Mouse (Mus musculus): ENCODE results near the gene Mlycd.

Mlycd gene

DNA sequence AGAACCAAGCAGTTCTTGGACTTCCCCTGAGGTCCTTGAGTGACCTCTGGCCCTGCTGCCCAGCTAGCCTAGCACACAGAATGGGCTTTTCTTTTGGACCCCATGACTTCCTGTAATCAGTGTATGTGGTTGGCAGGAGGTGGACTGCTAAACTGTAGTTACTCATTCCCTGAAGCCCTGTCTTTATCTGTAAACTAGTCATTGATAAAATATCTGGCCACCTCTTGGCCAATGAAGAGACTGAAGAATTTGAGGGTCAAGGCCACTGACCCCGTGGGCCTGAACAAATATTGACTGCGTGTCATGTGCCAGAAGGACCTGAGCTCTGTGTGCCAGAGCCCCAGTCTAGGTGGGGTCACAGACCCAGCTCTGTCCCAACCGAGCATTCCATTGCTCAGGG lies 37.7 kb downstream of the Mlycd start:
- no peak for DNase-seq (ENCODE audit: extremely low read depth, low read depth)

DNA sequence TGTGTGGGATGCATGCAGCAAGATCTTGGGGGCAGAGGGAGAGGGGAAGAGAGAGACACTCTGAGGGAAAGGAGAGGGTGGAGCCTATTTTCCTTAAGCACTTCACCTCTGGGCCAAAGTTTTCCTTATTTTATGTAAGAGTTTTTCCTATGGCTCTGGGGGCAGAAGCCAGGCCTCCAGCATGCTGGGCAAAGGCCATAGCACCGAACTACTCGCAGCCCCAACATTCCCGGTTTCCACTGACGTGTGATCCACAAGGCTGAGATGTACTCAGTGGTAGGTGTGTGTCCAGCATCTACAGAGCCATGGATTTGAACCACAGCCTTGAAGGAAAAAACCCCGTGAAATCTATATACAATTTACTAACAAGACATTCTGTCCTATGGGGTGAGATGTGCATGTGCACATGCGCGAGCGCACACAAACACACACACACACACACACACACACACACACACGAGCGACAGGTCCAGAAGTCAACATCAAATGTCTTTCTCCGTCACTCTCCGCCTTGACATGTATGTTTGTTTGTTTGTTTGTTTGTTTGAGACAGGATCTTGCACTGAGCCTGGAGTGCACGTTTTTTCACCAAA lies 39.0 kb downstream of the Mlycd start, which contains the start of gene Osgin1:
TSS of gene Osgin1 (plus strand) at position 543 of the 593 bp plus-strand sequence.
- DNase-seq (ENCODE audit: extremely low read depth, low read depth): no peak

DNA sequence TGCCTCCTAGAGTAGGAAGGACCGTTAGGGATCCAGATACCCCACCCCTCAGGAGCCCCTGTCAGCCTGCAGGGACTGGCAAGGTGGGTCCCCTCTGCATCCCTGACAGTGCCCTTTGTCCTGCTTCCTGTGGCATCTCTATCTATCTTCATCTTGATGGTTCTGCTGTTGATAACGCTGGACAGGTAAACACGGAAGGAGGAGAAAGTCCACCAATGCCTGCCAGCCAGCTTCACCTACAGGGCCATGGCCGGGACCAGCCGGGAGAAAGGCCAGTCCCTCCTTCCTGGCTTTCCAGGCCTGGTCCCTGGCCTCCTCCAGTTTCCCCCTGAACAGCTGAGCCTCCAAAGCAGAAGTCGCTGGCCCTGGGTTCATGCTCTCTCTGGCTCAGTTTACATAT lies 39.9 kb downstream of the Mlycd start:
- no peak for DNase-seq (ENCODE audit: extremely low read depth, low read depth)

DNA sequence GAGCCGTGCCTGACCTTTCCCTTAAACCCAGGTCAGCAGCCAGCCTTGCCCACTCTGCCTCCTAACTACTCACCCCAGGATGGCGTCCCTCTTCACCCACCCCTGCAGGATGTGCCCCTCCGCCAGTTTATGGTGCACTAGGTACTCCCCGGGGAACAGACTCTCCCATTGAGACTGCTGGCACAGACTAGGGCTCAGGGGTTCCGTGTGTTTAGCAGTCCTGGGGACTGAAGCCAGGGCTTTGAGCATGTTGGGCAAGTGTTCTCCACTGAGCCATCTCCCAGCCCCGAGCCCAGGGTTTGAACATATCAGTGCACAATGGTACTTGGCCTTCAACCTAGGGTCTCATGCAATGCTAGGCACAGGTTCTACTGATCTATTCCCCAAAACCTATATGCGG lies 40.8 kb downstream of the Mlycd start:
- DNase-seq (ENCODE audit: extremely low read depth, low read depth): no peak

DNA sequence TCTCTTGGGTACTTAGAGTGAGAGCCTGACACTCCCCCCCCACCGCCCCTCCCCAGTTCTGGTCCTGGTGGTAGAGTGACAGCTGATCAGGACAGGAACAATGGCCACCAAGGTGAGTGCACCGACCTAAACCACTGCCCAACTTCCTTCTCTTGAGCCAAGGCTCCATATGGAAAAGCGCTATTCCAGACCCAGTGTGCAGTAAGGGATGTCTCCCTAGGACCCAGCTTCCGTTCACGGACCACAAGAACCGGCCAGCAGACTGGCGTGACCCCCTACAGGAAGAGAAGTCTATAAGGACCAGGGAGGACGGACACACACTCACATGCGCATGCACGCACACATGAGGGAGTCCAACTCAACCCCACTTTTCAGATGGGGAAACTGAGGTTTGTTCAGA lies 41.7 kb downstream of the Mlycd start:
- no peak for DNase-seq (ENCODE audit: extremely low read depth, low read depth)

DNA sequence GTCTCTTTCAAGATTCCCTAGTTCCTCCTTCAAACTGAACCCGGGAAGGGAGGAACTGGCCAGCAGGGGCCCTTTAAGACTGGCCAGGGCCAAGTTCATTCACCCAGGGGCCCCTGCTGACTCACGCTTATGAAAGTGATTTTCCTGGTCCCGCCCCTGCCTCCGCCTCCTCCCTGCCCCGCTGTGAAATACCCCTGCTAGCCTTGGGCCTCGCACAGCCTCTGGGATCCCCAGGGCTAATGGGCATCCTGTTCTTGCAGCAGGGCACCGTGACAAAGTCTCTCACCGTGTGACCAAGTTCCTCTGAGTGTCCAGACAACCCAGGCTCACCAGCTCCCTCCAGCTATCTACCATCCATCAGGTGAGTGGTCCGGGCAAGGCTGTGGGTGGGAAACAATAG lies 42.3 kb downstream of the Mlycd start:
- DNase-seq (ENCODE audit: extremely low read depth, low read depth): no peak

DNA sequence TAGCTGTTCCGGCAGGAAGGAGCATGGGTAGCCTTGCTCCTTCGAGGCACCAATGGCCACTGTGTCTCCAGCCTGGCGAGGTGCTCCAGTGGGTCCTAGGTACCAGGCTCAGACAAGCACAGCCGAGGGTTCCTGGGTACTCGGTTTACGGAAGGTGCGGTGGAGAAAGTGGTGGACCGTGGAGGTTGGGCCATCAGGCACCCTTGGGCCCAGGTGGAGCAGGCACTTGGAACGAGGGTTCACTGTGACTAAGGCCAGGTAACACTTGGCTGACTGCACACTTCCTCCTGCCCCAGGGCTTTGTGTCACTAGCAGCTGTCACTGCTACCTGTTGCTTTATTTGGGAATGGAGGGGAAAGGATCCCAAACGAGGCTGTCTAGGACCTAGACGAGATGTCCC lies 42.8 kb downstream of the Mlycd start:
- no peak for DNase-seq (ENCODE audit: extremely low read depth, low read depth)

DNA sequence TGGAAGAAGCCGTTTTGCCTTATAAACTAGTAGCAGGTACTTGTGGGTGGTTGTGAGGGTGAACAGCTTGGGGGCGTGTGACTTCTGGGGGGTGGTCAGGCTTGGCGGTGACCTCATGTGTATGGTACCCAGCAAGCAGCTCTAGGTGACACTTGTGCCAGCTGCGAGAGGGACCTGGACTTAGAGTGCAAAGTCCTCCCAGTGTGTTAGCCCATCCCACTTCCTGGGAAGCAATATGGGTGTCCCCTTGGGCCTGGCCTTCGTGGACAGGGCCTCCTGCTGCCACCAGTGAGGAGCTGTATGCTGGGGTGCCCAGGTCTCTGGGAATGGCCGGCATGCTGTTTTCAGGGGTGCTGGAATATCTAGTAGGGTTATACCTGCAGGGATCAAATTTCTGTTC lies 44.2 kb downstream of the Mlycd start:
- no peak for DNase-seq (ENCODE audit: extremely low read depth, low read depth)

DNA sequence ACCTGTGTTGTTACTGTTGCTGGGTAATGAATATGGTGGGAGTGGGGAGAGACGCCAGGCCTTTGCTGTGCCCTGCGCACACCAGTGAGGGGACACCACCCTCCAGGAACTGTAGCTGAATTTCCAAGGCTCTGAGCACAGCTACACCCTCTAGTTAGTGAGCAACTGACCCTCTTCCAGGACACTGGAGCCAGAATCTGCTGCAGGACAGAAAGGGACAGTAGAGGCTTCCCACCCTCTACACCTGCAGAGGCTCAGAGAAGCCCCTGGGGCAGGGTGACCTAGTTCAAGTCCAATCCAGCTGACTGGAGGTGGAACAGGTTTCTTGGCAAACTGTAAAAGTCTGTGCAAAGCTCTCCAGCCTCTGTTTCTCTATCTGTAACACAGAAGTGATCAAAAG lies 44.7 kb downstream of the Mlycd start:
- DNase-seq (ENCODE audit: extremely low read depth, low read depth): no peak

DNA sequence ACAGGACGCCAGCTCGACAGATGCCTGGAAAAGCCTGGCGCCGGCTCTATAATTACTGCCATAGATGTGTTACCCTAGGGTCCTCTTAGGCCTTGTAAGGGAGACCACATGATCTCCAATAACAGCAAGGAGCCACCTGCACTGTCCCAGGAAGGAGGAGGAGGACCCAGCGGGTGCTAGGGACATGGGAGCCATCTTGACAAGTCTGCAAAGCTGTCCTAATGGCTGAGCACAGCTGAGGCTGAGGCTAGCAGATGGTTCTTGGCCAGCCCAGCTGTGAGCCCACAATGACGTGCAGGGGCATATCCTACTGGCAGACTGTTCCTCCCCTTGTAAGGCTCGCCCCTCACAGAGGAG lies 45.2 kb downstream of the Mlycd start:
- DNase-seq (ENCODE audit: extremely low read depth, low read depth): no peak

DNA sequence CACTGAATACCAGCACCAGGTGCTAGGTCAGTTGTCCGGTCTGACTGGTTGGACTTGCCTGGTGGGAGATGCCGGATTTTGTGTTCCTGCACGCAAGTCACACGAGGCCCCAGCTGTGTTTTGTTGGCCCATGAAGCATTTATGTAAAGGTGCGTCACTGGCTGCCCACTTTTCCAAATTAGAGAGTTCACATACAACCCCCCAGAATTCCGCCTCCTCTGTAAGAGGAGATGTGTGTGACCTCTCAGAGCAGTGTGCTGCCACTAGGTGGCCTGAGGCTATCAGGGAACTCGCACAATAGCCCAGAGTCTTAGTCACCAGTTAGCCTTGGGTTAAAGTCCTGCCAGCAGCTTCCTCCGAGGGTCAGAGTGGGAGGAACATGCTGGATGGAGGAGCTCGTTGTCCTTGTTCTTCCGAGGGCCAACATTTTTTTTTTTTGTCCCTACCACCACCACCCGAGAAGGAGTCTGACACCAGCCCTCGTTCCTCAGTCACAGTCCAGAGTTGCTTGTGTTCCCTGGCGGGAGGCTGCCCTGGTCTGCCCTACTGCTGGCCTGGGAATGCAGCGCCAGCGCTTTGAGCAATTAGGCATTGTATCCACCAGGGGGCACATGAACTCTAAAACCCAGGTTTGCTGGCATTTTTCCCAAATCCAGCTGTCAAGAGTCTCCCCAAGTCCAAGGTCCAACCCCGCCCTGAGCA lies 45.7 kb downstream of the Mlycd start:
- no peak for DNase-seq (ENCODE audit: extremely low read depth, low read depth)

DNA sequence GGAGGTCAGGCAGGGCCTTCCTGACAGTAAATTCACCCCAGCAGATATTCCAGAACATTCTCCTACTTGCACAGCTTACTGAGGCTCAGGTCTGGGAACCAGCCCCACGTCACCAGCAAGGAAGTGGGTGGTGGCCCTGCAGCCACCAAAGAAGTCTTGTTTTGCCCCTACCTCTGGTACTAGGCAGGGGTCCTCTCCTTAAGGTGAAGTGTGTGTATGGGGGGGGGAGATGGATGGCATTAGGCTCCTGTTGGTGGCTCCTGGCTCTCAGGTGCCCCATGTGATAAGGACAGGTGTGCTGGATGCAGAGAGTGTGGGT lies 46.2 kb downstream of the Mlycd start:
- no peak for DNase-seq (ENCODE audit: extremely low read depth, low read depth)

DNA sequence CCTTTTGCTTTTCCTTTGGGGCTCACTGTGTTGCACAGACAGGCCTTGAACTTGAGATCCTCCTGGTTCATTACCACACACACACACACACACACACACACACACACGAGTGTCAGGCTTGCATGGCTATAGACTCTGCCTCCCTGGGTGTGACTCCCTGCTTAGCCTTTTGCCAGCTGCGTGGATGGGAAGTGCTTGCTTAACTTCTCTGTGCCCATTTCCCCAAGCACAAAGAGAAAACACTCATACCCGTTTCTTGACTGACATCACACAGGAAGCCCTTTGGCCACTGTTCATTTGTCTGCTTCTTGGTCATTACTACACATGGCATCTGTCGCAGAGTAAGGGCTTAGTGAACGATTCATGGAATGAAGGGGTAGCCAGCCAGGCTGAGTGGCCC lies 47.3 kb downstream of the Mlycd start:
- no peak for DNase-seq (ENCODE audit: extremely low read depth, low read depth)

DNA sequence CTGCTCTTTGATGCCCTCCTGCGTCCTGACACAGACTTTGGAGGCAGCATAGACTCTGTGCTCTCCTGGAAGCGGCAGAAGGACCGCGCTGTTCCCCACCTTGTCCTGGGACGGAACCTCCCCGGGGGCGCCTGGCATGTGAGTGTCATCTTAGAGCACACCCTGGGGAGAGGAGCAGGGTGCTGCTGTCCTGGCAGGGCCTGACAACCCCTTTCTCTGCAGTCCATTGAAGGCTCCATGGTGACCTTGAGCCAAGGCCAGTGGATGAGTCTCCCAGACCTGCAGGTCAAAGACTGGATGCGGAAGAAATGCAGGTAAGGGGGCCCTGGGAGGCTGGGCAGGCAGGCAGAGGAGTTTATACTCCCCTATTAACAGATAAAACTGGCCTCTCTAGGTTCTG lies 48.3 kb downstream of the Mlycd start:
- no peak for DNase-seq (ENCODE audit: extremely low read depth, low read depth)

DNA sequence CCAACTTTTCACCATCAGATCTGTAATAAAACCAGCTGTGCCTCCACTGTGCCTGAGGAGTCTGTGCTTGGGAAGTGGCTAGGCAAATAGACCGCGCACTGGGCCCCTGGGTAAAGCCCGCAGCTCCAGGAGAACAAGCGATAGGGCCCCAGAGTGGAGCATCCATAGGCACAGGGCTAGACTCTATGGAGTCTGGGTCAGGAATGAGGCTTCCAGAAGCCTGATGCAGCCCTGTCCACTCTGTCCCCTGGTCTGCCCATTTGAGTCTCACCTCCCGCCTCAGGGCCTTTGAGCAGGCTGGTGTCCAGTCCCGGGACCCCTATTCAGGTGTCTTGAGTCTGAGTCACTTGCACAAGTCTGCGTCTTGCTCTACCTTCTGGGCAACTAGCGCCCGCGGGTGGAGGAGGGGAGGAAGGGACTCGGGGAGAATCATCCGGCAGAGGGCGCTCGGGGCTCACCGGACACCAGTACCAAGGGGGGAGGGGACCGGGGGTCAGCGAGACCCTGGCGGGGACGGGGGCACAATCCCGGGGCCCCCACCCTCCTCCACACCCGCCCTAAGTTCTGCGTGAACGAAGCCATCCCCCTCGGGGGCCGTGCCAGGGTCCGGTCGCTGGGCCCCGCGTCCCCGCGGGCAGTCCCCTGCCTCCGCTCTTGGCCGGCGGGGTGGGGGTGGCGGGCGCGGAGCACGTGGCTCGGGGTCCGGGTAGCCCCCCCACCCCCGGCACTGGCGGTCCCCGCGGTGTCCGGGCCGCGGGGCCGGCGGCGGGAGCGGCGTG lies 51.7 kb downstream of the Mlycd start, which contains the start of gene Necab2:
TSS of gene Necab2 (plus strand) at position 509 of the 779 bp plus-strand sequence.
- DNase-seq (ENCODE audit: extremely low read depth, low read depth): no peak

DNA sequence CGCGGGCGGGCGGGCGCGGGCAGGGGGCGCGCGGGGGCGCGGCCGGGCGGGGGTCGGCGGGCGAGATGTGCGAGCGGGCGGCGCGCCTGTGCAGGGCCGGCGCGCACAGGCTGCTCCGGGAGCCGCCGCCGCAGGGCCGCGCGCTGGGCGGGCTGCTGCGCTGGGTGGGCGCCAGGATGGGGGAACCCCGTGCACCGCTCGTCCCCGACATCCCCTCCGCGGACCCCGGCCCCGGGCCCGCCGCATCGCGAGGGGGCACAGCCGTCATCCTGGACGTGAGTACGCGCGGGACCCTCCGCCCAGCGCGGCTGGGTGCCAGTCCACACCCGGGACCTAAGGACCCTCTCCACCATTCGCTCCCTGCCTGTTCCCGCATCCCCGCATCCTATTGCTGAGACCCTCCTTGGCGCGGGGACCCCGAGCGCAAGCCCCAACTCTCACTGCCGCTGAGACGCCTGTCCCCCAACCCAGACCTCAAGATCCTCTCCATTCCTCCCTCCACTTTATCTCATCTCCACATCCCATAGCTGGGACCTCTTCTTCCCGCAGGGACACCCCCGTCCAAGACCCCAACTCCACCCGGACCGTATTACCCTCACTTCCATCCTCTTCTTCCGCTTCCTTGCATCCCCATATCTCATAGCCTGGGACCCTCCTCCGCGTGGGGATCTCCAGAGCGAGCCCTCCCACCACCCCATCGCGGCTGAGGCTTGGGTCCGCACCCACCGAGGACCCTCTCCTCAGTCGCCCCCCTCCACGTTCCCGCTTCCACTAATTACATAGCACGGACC lies 52.5 kb downstream of the Mlycd start:
- no peak for DNase-seq (ENCODE audit: extremely low read depth, low read depth)

DNA sequence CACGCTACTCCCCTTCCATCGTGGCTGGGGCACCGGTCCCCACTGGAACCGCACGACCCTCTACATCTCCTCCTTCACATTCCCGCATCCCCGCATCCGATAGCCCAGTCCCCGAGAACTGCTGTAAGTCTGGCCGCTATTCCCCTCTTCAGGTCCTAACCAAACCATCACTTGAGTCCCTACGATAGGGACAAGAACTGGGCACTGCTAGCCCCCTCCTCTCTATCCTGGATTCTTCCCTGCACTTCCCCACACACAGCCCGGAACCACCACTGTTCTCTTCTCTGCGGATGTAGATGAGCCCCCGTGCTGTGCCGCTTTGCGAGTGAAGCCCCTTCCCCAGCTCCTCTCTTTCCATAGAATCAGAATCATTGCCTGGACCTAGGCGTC lies 53.1 kb downstream of the Mlycd start:
- no peak for DNase-seq (ENCODE audit: extremely low read depth, low read depth)

DNA sequence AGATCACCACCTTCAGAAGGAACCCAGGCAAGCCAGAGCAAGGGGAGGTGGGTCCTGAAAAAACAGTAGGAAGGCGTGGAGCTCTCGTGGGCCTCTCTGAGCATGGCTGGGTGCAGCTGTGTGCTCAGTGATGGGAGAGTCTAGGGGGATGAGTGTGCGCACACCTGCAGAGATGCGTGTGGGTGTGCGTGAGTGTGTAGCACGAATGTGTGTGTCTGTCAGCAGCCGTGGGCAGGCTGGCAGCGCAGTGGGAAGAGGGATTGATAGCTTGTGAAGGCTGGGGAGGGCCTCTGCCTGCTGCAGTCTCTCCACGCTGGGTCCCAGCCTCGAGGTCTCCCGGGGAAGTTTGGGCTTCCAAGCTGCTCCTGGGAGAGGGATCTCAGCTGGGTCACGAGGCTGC lies 54.9 kb downstream of the Mlycd start:
- DNase-seq (ENCODE audit: extremely low read depth, low read depth): no peak

DNA sequence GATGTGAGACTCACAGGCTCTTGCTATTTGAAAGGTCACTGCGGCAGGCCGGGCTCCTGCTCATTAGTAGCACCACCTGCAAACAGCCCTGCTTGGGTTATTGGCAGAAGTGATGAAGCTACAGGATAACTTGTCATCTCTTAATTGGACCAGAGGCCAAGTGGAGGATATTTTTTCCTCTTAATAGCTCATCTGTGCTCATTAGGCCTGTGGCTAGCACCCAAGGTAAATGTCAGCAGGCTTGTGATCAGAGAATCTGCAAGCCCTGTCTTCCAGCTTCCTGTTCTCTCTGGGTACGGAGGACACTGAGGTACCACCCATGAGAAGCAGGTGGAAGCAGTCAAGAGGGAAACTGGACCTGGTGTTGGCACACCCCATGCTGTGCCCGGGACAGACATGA lies 56.5 kb downstream of the Mlycd start:
- no peak for DNase-seq (ENCODE audit: extremely low read depth, low read depth)

DNA sequence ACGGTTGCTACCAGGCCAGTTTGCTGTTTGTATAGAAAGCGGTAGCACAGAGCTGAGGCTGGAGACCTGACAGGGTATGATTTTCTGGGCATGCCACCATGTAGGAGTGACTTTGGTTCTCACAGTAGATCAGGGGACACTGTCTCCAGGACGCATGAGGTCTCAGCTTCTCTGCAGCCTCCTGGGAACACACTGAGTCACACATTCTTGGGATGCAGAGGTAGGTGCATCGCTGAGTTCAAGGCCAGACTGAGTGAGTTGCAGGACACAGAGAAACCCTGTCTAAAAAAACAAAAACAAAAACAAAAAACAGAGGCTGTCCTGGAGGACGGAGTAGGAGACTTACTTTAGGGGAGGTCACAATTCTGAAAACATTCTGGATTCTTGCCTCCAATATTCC lies 58.2 kb downstream of the Mlycd start:
- DNase-seq (ENCODE audit: extremely low read depth, low read depth): no peak

DNA sequence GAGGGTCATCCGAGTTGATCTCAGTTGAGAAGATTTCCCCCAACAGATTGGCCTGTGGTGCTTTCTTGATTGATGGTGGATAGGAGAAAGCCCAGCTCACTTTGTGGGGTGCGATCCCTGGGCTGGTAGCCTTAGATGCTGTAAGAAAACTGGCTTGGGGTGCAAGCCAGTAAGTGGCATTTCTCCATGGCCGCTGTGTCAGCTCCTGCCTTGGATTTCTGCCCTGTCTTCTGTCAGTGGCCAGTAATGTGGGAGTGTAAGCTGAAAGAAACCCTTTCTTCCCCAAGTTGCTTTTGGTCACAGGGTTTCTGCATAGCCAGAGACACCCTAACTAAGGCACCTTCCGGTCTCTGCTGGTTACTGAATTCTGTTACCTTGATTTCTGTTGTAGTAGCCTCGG lies 61.4 kb downstream of the Mlycd start:
- DNase-seq (ENCODE audit: extremely low read depth, low read depth): no peak

DNA sequence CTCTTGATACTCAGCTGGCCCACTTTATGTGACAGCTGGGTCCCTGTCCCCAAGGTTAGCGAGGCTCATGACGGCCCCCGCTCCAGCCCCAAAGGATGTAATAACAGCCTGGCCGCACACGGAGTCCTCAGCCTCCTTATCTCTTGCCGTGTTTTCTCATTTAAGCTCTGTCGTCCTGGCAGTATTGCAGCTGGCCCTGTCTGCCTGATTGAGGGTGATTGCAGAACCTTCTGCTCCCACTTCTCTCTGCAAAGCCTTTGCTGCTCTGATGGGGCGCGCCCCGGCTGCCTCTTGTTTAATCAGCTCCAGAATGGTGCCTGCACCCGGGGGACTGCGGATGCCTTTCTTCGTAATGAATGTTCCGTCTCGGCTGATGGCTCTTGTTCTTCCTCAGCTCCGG lies 65.0 kb downstream of the Mlycd start:
- DNase-seq (ENCODE audit: extremely low read depth, low read depth): peak; percentile 52

Measured in MEL-GATA-1-ER (cell line).